Mouse (Mus musculus): Measurements from ENCODE around the gene Galnt6.
A peak's percentile ranks its signal among the peaks of the same experiment; 100 is the strongest.

DNA sequence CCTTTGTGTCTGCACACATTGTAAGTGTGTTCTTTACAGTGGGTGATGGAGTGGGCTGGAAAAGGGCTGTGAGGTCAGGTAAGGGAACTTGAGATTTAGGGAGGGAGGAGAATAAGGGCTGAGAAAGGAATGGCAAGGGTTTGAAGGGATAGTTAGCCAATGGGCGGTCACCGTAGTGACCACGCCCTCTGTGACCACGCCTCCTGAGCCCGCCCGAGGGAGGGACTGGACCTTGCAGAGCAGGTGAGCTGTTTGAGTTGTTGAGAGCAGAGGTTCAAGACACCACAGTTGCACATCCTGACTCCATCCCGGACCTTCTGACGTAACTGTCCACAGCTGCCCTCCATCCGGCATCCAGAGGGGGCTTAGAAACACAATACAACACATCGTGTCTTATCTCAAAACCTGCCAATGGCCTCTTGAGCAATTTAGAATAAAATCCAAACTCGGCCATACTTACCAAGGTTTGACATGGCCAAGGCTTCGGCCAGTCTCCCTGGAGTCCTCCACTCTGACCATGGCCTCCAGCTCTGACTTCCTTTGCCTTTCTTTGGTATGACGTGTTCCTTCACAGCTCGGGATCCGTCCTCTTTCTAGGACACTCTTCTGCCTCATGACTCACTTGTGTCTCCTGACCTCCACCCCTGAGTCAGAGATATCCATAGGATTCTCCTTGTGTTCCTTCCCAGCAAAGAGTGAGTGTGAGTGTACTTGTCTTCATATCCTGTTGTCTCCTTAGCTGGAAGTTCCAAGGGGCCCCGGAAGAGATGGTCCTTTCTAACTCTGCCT lies 35.2 kb upstream of the Galnt6 start:
- TF ChIP-seq CTCF (IDR thresholded peaks at IDR 0.05; ENCODE audit: control insufficient read depth, insufficient read depth, insufficient read length) (no peak), MAX (IDR thresholded peaks at IDR 0.05) (peak; percentile 67), MYOG (IDR thresholded peaks at IDR 0.05; ENCODE audit: control insufficient read depth, extremely low read depth, insufficient read length) (no peak), USF1 (IDR thresholded peaks at IDR 0.05; ENCODE audit: low read depth) (peak; percentile 30), CEBPB (IDR thresholded peaks at IDR 0.05; ENCODE audit: low read depth) (no peak), MYOD1 (IDR thresholded peaks at IDR 0.05; ENCODE audit: control insufficient read depth, insufficient read length, low read depth) (no peak), FOSL1 (IDR thresholded peaks at IDR 0.05; ENCODE audit: insufficient read depth, low read length, poor library complexity, severe bottlenecking) (peak; percentile 67)

Data from C2C12 (cell line).